Mouse (Mus musculus): ENCODE data around the gene C130079G13Rik. TPM values are rescaled to one million over a fixed set of nuclear protein-coding genes. Genes with fewer than 3 reads are reported as not detected.

C130079G13Rik gene
- not detected in 4 replicates for total RNA-seq (2023)

DNA sequence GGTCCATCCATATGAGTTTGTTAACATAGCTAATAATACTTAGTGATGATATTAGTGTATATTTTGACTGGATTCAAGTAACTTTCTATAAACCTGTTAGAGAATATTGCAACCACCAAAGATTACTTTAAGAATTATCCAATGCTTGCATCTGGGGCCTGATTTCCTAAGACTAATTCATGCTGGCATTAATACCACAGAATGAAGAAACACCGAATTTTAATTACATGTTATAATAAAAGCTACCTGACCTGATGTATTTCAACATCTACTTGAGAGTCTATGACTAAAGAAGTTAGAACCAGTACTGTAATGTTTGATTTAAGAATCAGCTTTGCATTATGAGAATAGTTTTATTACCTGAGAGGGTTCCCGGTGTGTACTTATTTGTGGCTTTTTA, at the start of gene C130079G13Rik:
C130079G13Rik (plus strand) TSS at position 301 of the 400 bp plus-strand sequence.

Other genes starting within 250 kb of the C130079G13Rik start
- gene Gm5538, start 195.4 kb upstream of the C130079G13Rik start, total RNA-seq (2023), result not detected in 4 replicates
- not detected in 4 replicates for gene Gm8298, start 64.2 kb upstream of the C130079G13Rik start, total RNA-seq (2023)
- gene Aadacl2, start 81.5 kb downstream of the C130079G13Rik start, total RNA-seq (2023), result not detected in 4 replicates
- gene Aadac, start 100.5 kb downstream of the C130079G13Rik start, total RNA-seq (2023), result not detected in 4 replicates
- not detected in 4 replicates for gene Sucnr1, start 156.7 kb downstream of the C130079G13Rik start, total RNA-seq (2023)

Data from B cell, adult 62 days (primary cell).